In the genomic region with DNA sequence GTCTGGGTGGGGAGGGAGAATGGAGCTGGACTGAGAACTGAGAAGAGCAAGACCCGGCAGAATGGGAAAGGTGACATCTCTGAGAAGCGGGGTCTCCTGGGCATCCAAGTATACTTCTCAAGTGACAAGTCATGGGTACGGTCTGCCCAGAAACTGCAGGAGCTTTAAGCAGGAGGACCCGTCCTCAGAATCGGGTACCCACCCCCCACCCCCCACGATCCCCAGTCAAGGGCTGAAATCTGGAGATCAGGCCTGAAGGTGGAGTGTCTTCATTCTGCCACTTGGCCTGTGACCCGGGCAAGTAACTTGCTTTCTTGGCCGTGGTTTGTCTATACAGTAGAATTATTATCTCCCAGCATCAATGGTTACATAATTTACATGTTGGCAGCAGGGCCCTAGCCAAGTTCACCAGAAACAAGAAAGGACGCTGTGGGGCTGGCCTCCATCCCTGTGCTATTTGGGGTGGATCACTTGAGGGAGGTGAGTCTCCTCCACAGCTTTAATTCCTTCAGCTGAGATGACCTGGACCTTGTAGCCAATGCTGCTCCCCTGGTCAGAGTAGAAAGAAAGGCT, we compare ENCODE assay signal across 8 mouse cellular contexts. TPM values are rescaled to one million over a fixed set of nuclear protein-coding genes. Genes with fewer than 3 reads are reported as not detected.
DNase-seq lines count a peak whose midpoint lies in the region; ATAC-seq and TF ChIP-seq lines count a peak whose summit lies in the region.

No protein-coding gene starts in this region.

- no peaks in the 10 kb centered on the region for H3K9me3 ChIP-seq in lung, embryonic 14.5 days (ENCODE audit: low read depth, low read length)
- no peaks in the 10 kb centered on the region for H3K9me3 ChIP-seq in forebrain, embryonic 16.5 days (ENCODE audit: control insufficient read depth, low read length)
- H3K9me3 ChIP-seq in liver, postnatal 0 days (ENCODE audit: low read length): no peaks in the 10 kb centered on the region

- peak; percentile 4 for DNase-seq in lung, embryonic 14.5 days
- no peak for DNase-seq in lung, postnatal 10 days
- DNase-seq in cerebellum, adult 11-12 months: peak; percentile 81
- DNase-seq in liver, postnatal 0 days: no peak
- DNase-seq in layer of hippocampus, postnatal 36 days: no peak
- DNase-seq in spleen, postnatal 14 days (ENCODE audit: low spot score in 2 of 2): no peak

- peaks cover 9% of the 10 kb centered on the region; the same call in 1 of the 2 replicates for H3K27me3 ChIP-seq in lung, embryonic 14.5 days (ENCODE audit: insufficient read depth, low read length)
- H3K27me3 ChIP-seq in forebrain, embryonic 16.5 days (replicated peaks; ENCODE audit: control insufficient read depth, insufficient read depth, low read length): no peaks in the 10 kb centered on the region
- peaks cover 43% of the 10 kb centered on the region for H3K27me3 ChIP-seq in liver, postnatal 0 days (ENCODE audit: insufficient read depth, low read length)

- no peak overlapping the region for H3K27ac ChIP-seq in lung, embryonic 14.5 days (ENCODE audit: low read depth)
- peak overlapping the region; percentile 94 for H3K27ac ChIP-seq in forebrain, embryonic 16.5 days (ENCODE audit: low read length)
- no peak overlapping the region; the same call in 1 of the 2 replicates for H3K27ac ChIP-seq in liver, postnatal 0 days (ENCODE audit: low read depth)

- H3K4me3 ChIP-seq in lung, embryonic 14.5 days (ENCODE audit: low read depth, low read length): peak overlapping the region; percentile 74
- peak overlapping the region; percentile 56 for H3K4me3 ChIP-seq in forebrain, embryonic 16.5 days (replicated peaks; ENCODE audit: low read length)
- H3K4me3 ChIP-seq in liver, postnatal 0 days (ENCODE audit: low read depth, low read length): peak overlapping the region; percentile 60

- no peaks in the 10 kb centered on the region for H3K36me3 ChIP-seq in lung, embryonic 14.5 days (ENCODE audit: insufficient read depth)
- H3K36me3 ChIP-seq in forebrain, embryonic 16.5 days (ENCODE audit: control insufficient read depth, insufficient read depth): no peaks in the 10 kb centered on the region
- H3K36me3 ChIP-seq in liver, postnatal 0 days (replicated peaks; ENCODE audit: insufficient read depth, low read length): no peaks in the 10 kb centered on the region

- no peak for TF ChIP-seq EP300 in liver, postnatal 0 days (IDR thresholded peaks at IDR 0.05; ENCODE audit: low read depth)

- peak overlapping the region; percentile 97 for H3K4me2 ChIP-seq in lung, embryonic 14.5 days
- H3K4me2 ChIP-seq in forebrain, embryonic 16.5 days (ENCODE audit: low read length): peak overlapping the region; percentile 69
- H3K4me2 ChIP-seq in liver, postnatal 0 days (ENCODE audit: low read depth, low read length): peak overlapping the region; percentile 80

- peak; percentile 36; the same call in 1 of the 2 replicates for ATAC-seq in lung, embryonic 14.5 days (ENCODE audit: insufficient read depth)
- no peak for ATAC-seq in forebrain, embryonic 16.5 days
- no peak for ATAC-seq in liver, postnatal 0 days
- no peak for ATAC-seq in monocyte, adult 5-6 weeks (replicated peaks; ENCODE audit: insufficient number of reproducible peaks, low FRiP score, low TSS enrichment, poor library complexity, severe bottlenecking)

- WGBS in lung, embryonic 14.5 days: 4% methylated on average over 9 of the region's 9 CpGs
- WGBS in forebrain, embryonic 16.5 days: 2% methylated on average over 9 of the region's 9 CpGs
- 6% methylated on average over 9 of the region's 9 CpGs for WGBS in liver, postnatal 0 days (ENCODE audit: insufficient replicate concordance)

- H3K9ac ChIP-seq in lung, embryonic 14.5 days: peak overlapping the region; percentile 69
- H3K9ac ChIP-seq in forebrain, embryonic 16.5 days (replicated peaks; ENCODE audit: low read depth, low read length): peak overlapping the region; percentile 76
- H3K9ac ChIP-seq in liver, postnatal 0 days (replicated peaks): peak overlapping the region; percentile 74

- H3K4me1 ChIP-seq in lung, embryonic 14.5 days (ENCODE audit: insufficient read depth): peaks cover 5% of the 10 kb centered on the region; the same call in 1 of the 2 replicates
- H3K4me1 ChIP-seq in forebrain, embryonic 16.5 days (replicated peaks; ENCODE audit: control insufficient read depth, insufficient read depth, low read length): peaks cover 66% of the 10 kb centered on the region
- peaks cover 20% of the 10 kb centered on the region for H3K4me1 ChIP-seq in liver, postnatal 0 days (ENCODE audit: insufficient read depth)

- TF ChIP-seq CTCF in lung, embryonic 14.5 days (IDR thresholded peaks at IDR 0.05; ENCODE audit: low read depth): no peak
- TF ChIP-seq CTCF in liver, postnatal 0 days (IDR thresholded peaks at IDR 0.05; ENCODE audit: low read depth): no peak

RNA-seq across cellular contexts. Expression of a gene that starts 34.3 kb away (rescaled TPM):
- not detected in 2 replicates for polyA plus RNA-seq in lung, embryonic 14.5 days (2014; fragmentation: Nextera tagmentation; extraction: Ambion mirVana)
- polyA plus RNA-seq in forebrain, embryonic 16.5 days (2015; fragmentation: Nextera tagmentation; extraction: Ambion mirVana): 110 and 133 TPM in 2 replicates
- polyA plus RNA-seq in liver, postnatal 0 days (2015; fragmentation: Nextera tagmentation; extraction: Ambion mirVana): not detected in 2 replicates
- total RNA-seq in layer of hippocampus, postnatal 36 days (2021): 100 to 1,000 TPM; 156 to 162 TPM
- total RNA-seq in monocyte, adult 5-6 weeks (2017): not detected in 3 replicates

RNA-seq across cellular contexts. Expression of a gene that starts 53.1 kb away (rescaled TPM):
- 0.53 and 1.3 TPM in 2 replicates for polyA plus RNA-seq in lung, embryonic 14.5 days (2014; fragmentation: Nextera tagmentation; extraction: Ambion mirVana)
- polyA plus RNA-seq in forebrain, embryonic 16.5 days (2015; fragmentation: Nextera tagmentation; extraction: Ambion mirVana): 69.7 and 72.4 TPM in 2 replicates
- 5.4 and 6.6 TPM in 2 replicates for polyA plus RNA-seq in liver, postnatal 0 days (2015; fragmentation: Nextera tagmentation; extraction: Ambion mirVana)
- 10 to 100 TPM; 48.8 to 50.8 TPM for total RNA-seq in layer of hippocampus, postnatal 36 days (2021)
- total RNA-seq in monocyte, adult 5-6 weeks (2017): not detected in 3 replicates

Comparison
In these comparisons a context has a peak if more than half of its experiments do, and no peak if none do; other contexts are left out.
1. DNase-seq: peak in lung, embryonic 14.5 days (single experiment) and cerebellum, adult 11-12 months (single experiment); none in lung, postnatal 10 days (single experiment), liver, postnatal 0 days (single experiment), layer of hippocampus, postnatal 36 days (0 of 2) and spleen, postnatal 14 days (0 of 2).
2. RNA of a gene that starts 34.3 kb away (polyA plus RNA-seq): 110 to 133 TPM in forebrain, embryonic 16.5 days; not detected in lung, embryonic 14.5 days and not detected in liver, postnatal 0 days; every median in the first group is over 100 times any median in the second.
3. Peak in every context shown above with its lines, with median percentiles within 50 percentile points of each other: H3K4me2 ChIP-seq, H3K4me3 ChIP-seq and H3K9ac ChIP-seq.